In genomic region chr3:55415527-55415950, GRCm38 (mm10) we compare ENCODE assay signal across 11 mouse cellular contexts. TPM values are rescaled to one million over a fixed set of nuclear protein-coding genes. Genes with fewer than 3 reads are reported as not detected.
A peak's percentile ranks its signal among the peaks of the same experiment; 100 is the strongest.
DNase-seq lines count a peak whose midpoint lies in the region; ATAC-seq and TF ChIP-seq lines count a peak whose summit lies in the region.
"Had no signal": no experiment of that assay in that cellular context is flagged by ENCODE, and none has a peak within 500 bp of the region (broad histone marks: within the 10 kb centered on the region; RNA-seq: fewer than 3 reads in every experiment).

No protein-coding gene starts in this region.

- whole genome bisulfite sequencing in lung, embryonic 14.5 days, result 35% methylated on average over 14 of the region's 14 CpGs
- WGBS in embryonic facial prominence, embryonic 14.5 days, result 26% methylated on average over 14 of the region's 14 CpGs
- WGBS in hindbrain, embryonic 15.5 days, result 3% methylated on average over 14 of the region's 14 CpGs
- WGBS in limb, embryonic 11.5 days, result 25% methylated on average over 14 of the region's 14 CpGs
- 27% methylated on average over 14 of the region's 14 CpGs for WGBS in liver, postnatal 0 days (ENCODE audit: insufficient replicate concordance)

- no peak overlapping the region for H3K9ac ChIP-seq in lung, embryonic 14.5 days
- H3K9ac ChIP-seq in embryonic facial prominence, embryonic 14.5 days (ENCODE audit: low read depth, low read length), result peak overlapping the region; percentile 9; the same call in 1 of the 2 replicates
- peak overlapping the region; percentile 39; the same call in 1 of the 2 replicates for H3K9ac ChIP-seq in hindbrain, embryonic 15.5 days
- peak overlapping the region; percentile 32 for H3K9ac ChIP-seq in limb, embryonic 11.5 days (ENCODE audit: low read length)
- no peak overlapping the region for H3K9ac ChIP-seq in liver, postnatal 0 days (replicated peaks)

- no peaks in the 10 kb centered on the region for H3K36me3 ChIP-seq in lung, embryonic 14.5 days (ENCODE audit: insufficient read depth)
- H3K36me3 ChIP-seq in embryonic facial prominence, embryonic 14.5 days (ENCODE audit: control insufficient read depth, insufficient read depth, low read length), result no peaks in the 10 kb centered on the region
- H3K36me3 ChIP-seq in hindbrain, embryonic 15.5 days, result no peaks in the 10 kb centered on the region
- H3K36me3 ChIP-seq in limb, embryonic 11.5 days (ENCODE audit: control insufficient read depth, insufficient read depth, low read length), result no peaks in the 10 kb centered on the region
- no peaks in the 10 kb centered on the region for H3K36me3 ChIP-seq in liver, postnatal 0 days (replicated peaks; ENCODE audit: insufficient read depth, low read length)

- H3K27ac ChIP-seq in lung, embryonic 14.5 days (ENCODE audit: low read depth), result no peak overlapping the region
- H3K27ac ChIP-seq in embryonic facial prominence, embryonic 14.5 days (replicated peaks; ENCODE audit: low read depth, low read length), result peak overlapping the region; percentile 3; the same call in 1 of the 2 replicates
- H3K27ac ChIP-seq in hindbrain, embryonic 15.5 days (replicated peaks), result peak overlapping the region; percentile 90
- H3K27ac ChIP-seq in limb, embryonic 11.5 days (replicated peaks; ENCODE audit: low read depth, low read length), result peak overlapping the region; percentile 48
- H3K27ac ChIP-seq in liver, postnatal 0 days (ENCODE audit: low read depth), result no peak overlapping the region

- no peaks in the 10 kb centered on the region for H3K27me3 ChIP-seq in lung, embryonic 14.5 days (ENCODE audit: insufficient read depth, low read length)
- no peaks in the 10 kb centered on the region for H3K27me3 ChIP-seq in embryonic facial prominence, embryonic 14.5 days (replicated peaks; ENCODE audit: control insufficient read depth, insufficient read depth, low read length)
- H3K27me3 ChIP-seq in hindbrain, embryonic 15.5 days, result no peaks in the 10 kb centered on the region
- H3K27me3 ChIP-seq in limb, embryonic 11.5 days (ENCODE audit: control insufficient read depth, insufficient read depth, low read length), result no peaks in the 10 kb centered on the region
- no peaks in the 10 kb centered on the region for H3K27me3 ChIP-seq in liver, postnatal 0 days (ENCODE audit: insufficient read depth, low read length)

- no peaks in the 10 kb centered on the region for H3K9me3 ChIP-seq in lung, embryonic 14.5 days (ENCODE audit: low read depth, low read length)
- 0 out of 2 replicates have a peak, but pooled peaks cover 6% of the 10 kb centered on the region for H3K9me3 ChIP-seq in embryonic facial prominence, embryonic 14.5 days (ENCODE audit: control insufficient read depth, low read length)
- no peaks in the 10 kb centered on the region for H3K9me3 ChIP-seq in hindbrain, embryonic 15.5 days
- H3K9me3 ChIP-seq in limb, embryonic 11.5 days (ENCODE audit: control insufficient read depth, low read length), result no peaks in the 10 kb centered on the region
- H3K9me3 ChIP-seq in liver, postnatal 0 days (ENCODE audit: low read length), result no peaks in the 10 kb centered on the region

- H3K4me1 ChIP-seq in lung, embryonic 14.5 days (ENCODE audit: insufficient read depth), result peaks cover 6% of the 10 kb centered on the region; the same call in 1 of the 2 replicates
- peaks cover 15% of the 10 kb centered on the region for H3K4me1 ChIP-seq in embryonic facial prominence, embryonic 14.5 days (ENCODE audit: control insufficient read depth, insufficient read depth, low read length)
- H3K4me1 ChIP-seq in hindbrain, embryonic 15.5 days (replicated peaks), result peaks cover 27% of the 10 kb centered on the region
- peaks cover 5% of the 10 kb centered on the region; the same call in 1 of the 2 replicates for H3K4me1 ChIP-seq in limb, embryonic 11.5 days (ENCODE audit: control insufficient read depth, insufficient read depth, low read length)
- H3K4me1 ChIP-seq in liver, postnatal 0 days (ENCODE audit: insufficient read depth), result no peaks in the 10 kb centered on the region

- peak; percentile 28 for DNase-seq in lung, embryonic 14.5 days
- DNase-seq in lung, postnatal 14 days, result no peak
- peak; percentile 68 for DNase-seq in embryonic facial prominence, embryonic 14.5 days (ENCODE audit: low spot score)
- peak; percentile 53 for DNase-seq in limb, embryonic 11.5 days (ENCODE audit: low spot score)
- peak; percentile 63 for DNase-seq in right cerebral cortex, postnatal 14 days
- no peak for DNase-seq in adrenal gland, postnatal 10 days
- no peak for DNase-seq in liver, postnatal 0 days

- H3K4me3 ChIP-seq in lung, embryonic 14.5 days (ENCODE audit: low read depth, low read length), result no peak overlapping the region
- no peak overlapping the region for H3K4me3 ChIP-seq in embryonic facial prominence, embryonic 14.5 days (ENCODE audit: low read depth, low read length)
- no peak overlapping the region for H3K4me3 ChIP-seq in hindbrain, embryonic 15.5 days
- H3K4me3 ChIP-seq in limb, embryonic 11.5 days (ENCODE audit: low read depth, low read length), result no peak overlapping the region
- no peak overlapping the region for H3K4me3 ChIP-seq in liver, postnatal 0 days (ENCODE audit: low read depth, low read length)

- H3K4me2 ChIP-seq in lung, embryonic 14.5 days, result 0 out of 2 replicates have a peak overlapping the region, but pooled peaks have one; percentile 20
- H3K4me2 ChIP-seq in embryonic facial prominence, embryonic 14.5 days (ENCODE audit: low read depth, low read length), result peak overlapping the region; percentile 34
- peak overlapping the region; percentile 45 for H3K4me2 ChIP-seq in hindbrain, embryonic 15.5 days
- H3K4me2 ChIP-seq in limb, embryonic 11.5 days (ENCODE audit: low read depth, severe bottlenecking), result no peak overlapping the region
- H3K4me2 ChIP-seq in liver, postnatal 0 days (ENCODE audit: low read depth, low read length), result no peak overlapping the region

- no peak for ATAC-seq in lung, embryonic 14.5 days (ENCODE audit: insufficient read depth)
- peak; percentile 70; the same call in 1 of the 2 replicates for ATAC-seq in embryonic facial prominence, embryonic 14.5 days (ENCODE audit: low read depth)
- peak; percentile 72 for ATAC-seq in hindbrain, embryonic 15.5 days (ENCODE audit: low FRiP score, low read depth)
- no peak for ATAC-seq in limb, embryonic 11.5 days (ENCODE audit: insufficient number of reproducible peaks, low FRiP score, low TSS enrichment, low read depth)
- no peak for ATAC-seq in liver, postnatal 0 days

- TF ChIP-seq CTCF in lung, embryonic 14.5 days (IDR thresholded peaks at IDR 0.05; ENCODE audit: low read depth), result no peak
- TF ChIP-seq CTCF in liver, postnatal 0 days (IDR thresholded peaks at IDR 0.05; ENCODE audit: low read depth), result no peak

- TF ChIP-seq EP300 in liver, postnatal 0 days (IDR thresholded peaks at IDR 0.05; ENCODE audit: low read depth), result no peak

RNA-seq across cellular contexts. Expression of gene Gm21954, which starts 56.5 kb away (rescaled TPM):
- not detected in 2 replicates for polyA plus RNA-seq in lung, embryonic 14.5 days (2014; fragmentation: Nextera tagmentation; extraction: Ambion mirVana)
- polyA plus RNA-seq in embryonic facial prominence, embryonic 14.5 days (2014; fragmentation: Nextera tagmentation; extraction: Ambion mirVana), result not detected in 2 replicates
- not detected in 2 replicates for polyA plus RNA-seq in hindbrain, embryonic 15.5 days (2015; fragmentation: Nextera tagmentation; extraction: Ambion mirVana)
- not detected in 2 replicates for polyA plus RNA-seq in limb, embryonic 11.5 days (2014; fragmentation: Nextera tagmentation; extraction: Ambion mirVana)
- not detected for total RNA-seq in adrenal gland, postnatal 10 days (2021)
- not detected in 2 replicates for polyA plus RNA-seq in liver, postnatal 0 days (2015; fragmentation: Nextera tagmentation; extraction: Ambion mirVana)
- total RNA-seq: MEL had no signal
- polyA plus RNA-seq: gonadal fat pad, adult 2 months; small intestine, adult 2 months had no signal

Comparison
In these comparisons a context has a peak if more than half of its experiments do, and no peak if none do; other contexts are left out.
1. DNase-seq: peak in lung, embryonic 14.5 days (single experiment), embryonic facial prominence, embryonic 14.5 days (single experiment), limb, embryonic 11.5 days (single experiment) and right cerebral cortex, postnatal 14 days (single experiment); none in lung, postnatal 14 days (single experiment), adrenal gland, postnatal 10 days (single experiment) and liver, postnatal 0 days (single experiment).
2. ATAC-seq: peak in embryonic facial prominence, embryonic 14.5 days (single experiment) and hindbrain, embryonic 15.5 days (single experiment); none in lung, embryonic 14.5 days (single experiment), limb, embryonic 11.5 days (single experiment) and liver, postnatal 0 days (single experiment).
3. H3K27ac ChIP-seq: peak in embryonic facial prominence, embryonic 14.5 days (single experiment), hindbrain, embryonic 15.5 days (single experiment) and limb, embryonic 11.5 days (single experiment); none in lung, embryonic 14.5 days (single experiment) and liver, postnatal 0 days (single experiment).
4. H3K4me2 ChIP-seq: peak in lung, embryonic 14.5 days (single experiment), embryonic facial prominence, embryonic 14.5 days (single experiment) and hindbrain, embryonic 15.5 days (single experiment); none in limb, embryonic 11.5 days (single experiment) and liver, postnatal 0 days (single experiment).
5. H3K9ac ChIP-seq: peak in embryonic facial prominence, embryonic 14.5 days (single experiment), hindbrain, embryonic 15.5 days (single experiment) and limb, embryonic 11.5 days (single experiment); none in lung, embryonic 14.5 days (single experiment) and liver, postnatal 0 days (single experiment).